Comparison of ENCODE assay signal across 8 mouse cellular contexts in genomic region chr12:107952318-107952724, GRCm38 (mm10). TPM values are rescaled to one million over a fixed set of nuclear protein-coding genes. Genes with fewer than 3 reads are reported as not detected.
DNase-seq lines count a peak whose midpoint lies in the region; ATAC-seq lines count a peak whose summit lies in the region.

No protein-coding gene starts in this region.

- WGBS in kidney, embryonic 14.5 days, result 35% methylated on average over 20 of the region's 20 CpGs
- 36% methylated on average over 20 of the region's 20 CpGs for WGBS in embryonic facial prominence, embryonic 11.5 days
- WGBS in hindbrain, embryonic 14.5 days, result 28% methylated on average over 20 of the region's 20 CpGs
- 25% methylated on average over 20 of the region's 20 CpGs for WGBS in midbrain, embryonic 16.5 days
- 77% methylated on average over 20 of the region's 20 CpGs for WGBS in liver, embryonic 12.5 days (ENCODE audit: insufficient replicate concordance)

- H3K4me2 ChIP-seq in kidney, embryonic 14.5 days (replicated peaks; ENCODE audit: low read depth, low read length), result peak overlapping the region; percentile 21
- peak overlapping the region; percentile 13; the same call in 1 of the 2 replicates for H3K4me2 ChIP-seq in embryonic facial prominence, embryonic 11.5 days (ENCODE audit: low read depth, low read length)
- H3K4me2 ChIP-seq in hindbrain, embryonic 14.5 days (replicated peaks), result peak overlapping the region; percentile 42
- H3K4me2 ChIP-seq in midbrain, embryonic 16.5 days (ENCODE audit: low read length), result peak overlapping the region; percentile 42
- no peak overlapping the region for H3K4me2 ChIP-seq in liver, embryonic 12.5 days

- no peak overlapping the region; the same call in 1 of the 2 replicates for H3K4me3 ChIP-seq in kidney, embryonic 14.5 days (ENCODE audit: low read length)
- no peak overlapping the region for H3K4me3 ChIP-seq in embryonic facial prominence, embryonic 11.5 days (ENCODE audit: low read depth, low read length)
- peak overlapping the region; percentile 12 for H3K4me3 ChIP-seq in hindbrain, embryonic 14.5 days (replicated peaks; ENCODE audit: low read length)
- peak overlapping the region; percentile 22 for H3K4me3 ChIP-seq in midbrain, embryonic 16.5 days (ENCODE audit: low read depth, low read length)
- no peak overlapping the region for H3K4me3 ChIP-seq in liver, embryonic 12.5 days

- H3K27me3 ChIP-seq in kidney, embryonic 14.5 days (ENCODE audit: control insufficient read depth, insufficient read depth, low read length), result no peaks in the 10 kb centered on the region
- H3K27me3 ChIP-seq in embryonic facial prominence, embryonic 11.5 days (ENCODE audit: control insufficient read depth, insufficient read depth, low read length), result no peaks in the 10 kb centered on the region
- no peaks in the 10 kb centered on the region for H3K27me3 ChIP-seq in hindbrain, embryonic 14.5 days (ENCODE audit: control insufficient read depth, insufficient read depth, low read length)
- no peaks in the 10 kb centered on the region for H3K27me3 ChIP-seq in midbrain, embryonic 16.5 days (ENCODE audit: control insufficient read depth, insufficient read depth, low read depth, low read length)
- H3K27me3 ChIP-seq in liver, embryonic 12.5 days (replicated peaks), result no peaks in the 10 kb centered on the region; the same call in 1 of the 2 replicates

- no peak for DNase-seq in kidney, adult 8-10 months
- peak; percentile 72 for DNase-seq in embryonic facial prominence, embryonic 11.5 days (ENCODE audit: low spot score)
- peak; percentile 76 for DNase-seq in hindbrain, embryonic 14.5 days (ENCODE audit: low spot score)
- no peak for DNase-seq in urinary bladder, adult 2 months (ENCODE audit: low spot score)

- H3K9ac ChIP-seq in kidney, embryonic 14.5 days (ENCODE audit: low read depth, low read length), result no peak overlapping the region
- no peak overlapping the region for H3K9ac ChIP-seq in embryonic facial prominence, embryonic 11.5 days (replicated peaks; ENCODE audit: low read length)
- H3K9ac ChIP-seq in hindbrain, embryonic 14.5 days, result peak overlapping the region; percentile 44
- peak overlapping the region; percentile 1; the same call in 1 of the 2 replicates for H3K9ac ChIP-seq in midbrain, embryonic 16.5 days (ENCODE audit: low read depth, low read length)
- H3K9ac ChIP-seq in liver, embryonic 12.5 days, result no peak overlapping the region

- peaks cover 23% of the 10 kb centered on the region for H3K4me1 ChIP-seq in kidney, embryonic 14.5 days (ENCODE audit: control insufficient read depth, insufficient read depth, low read length)
- peaks cover 7% of the 10 kb centered on the region; the same call in 1 of the 2 replicates for H3K4me1 ChIP-seq in embryonic facial prominence, embryonic 11.5 days (ENCODE audit: control insufficient read depth, insufficient read depth, low read length)
- peaks cover 41% of the 10 kb centered on the region for H3K4me1 ChIP-seq in hindbrain, embryonic 14.5 days (replicated peaks; ENCODE audit: control insufficient read depth, insufficient read depth, low read length)
- H3K4me1 ChIP-seq in midbrain, embryonic 16.5 days (ENCODE audit: control insufficient read depth, insufficient read depth, low read length), result peaks cover 24% of the 10 kb centered on the region
- H3K4me1 ChIP-seq in liver, embryonic 12.5 days, result no peaks in the 10 kb centered on the region

- no peak for ATAC-seq in kidney, embryonic 14.5 days (ENCODE audit: low FRiP score, low TSS enrichment)
- ATAC-seq in embryonic facial prominence, embryonic 11.5 days (replicated peaks; ENCODE audit: insufficient number of reproducible peaks, low FRiP score, low TSS enrichment, low read depth), result no peak; the same call in 1 of the 2 replicates
- no peak for ATAC-seq in hindbrain, embryonic 14.5 days (ENCODE audit: low FRiP score)
- ATAC-seq in midbrain, embryonic 16.5 days, result peak; percentile 55
- ATAC-seq in liver, embryonic 12.5 days, result no peak
- no peak for ATAC-seq in erythroblast, adult 5-6 weeks (replicated peaks; ENCODE audit: low FRiP score, poor library complexity, severe bottlenecking)

- no peak overlapping the region; the same call in 1 of the 2 replicates for H3K27ac ChIP-seq in kidney, embryonic 14.5 days (ENCODE audit: low read depth, low read length)
- 0 out of 2 replicates have a peak overlapping the region, but pooled peaks have one; percentile 16 for H3K27ac ChIP-seq in embryonic facial prominence, embryonic 11.5 days (replicated peaks; ENCODE audit: low read depth, low read length)
- H3K27ac ChIP-seq in hindbrain, embryonic 14.5 days, result peak overlapping the region; percentile 60
- H3K27ac ChIP-seq in midbrain, embryonic 16.5 days (ENCODE audit: low read length), result peak overlapping the region; percentile 35; the same call in 1 of the 2 replicates
- no peak overlapping the region for H3K27ac ChIP-seq in liver, embryonic 12.5 days

- no peaks in the 10 kb centered on the region for H3K9me3 ChIP-seq in kidney, embryonic 14.5 days (ENCODE audit: control insufficient read depth, low read length)
- no peaks in the 10 kb centered on the region for H3K9me3 ChIP-seq in embryonic facial prominence, embryonic 11.5 days (replicated peaks; ENCODE audit: control insufficient read depth, low read length)
- no peaks in the 10 kb centered on the region for H3K9me3 ChIP-seq in hindbrain, embryonic 14.5 days (ENCODE audit: control insufficient read depth, low read length)
- no peaks in the 10 kb centered on the region for H3K9me3 ChIP-seq in midbrain, embryonic 16.5 days (replicated peaks; ENCODE audit: control insufficient read depth, low read length, poor library complexity, severe bottlenecking)
- H3K9me3 ChIP-seq in liver, embryonic 12.5 days (replicated peaks), result no peaks in the 10 kb centered on the region

- no peaks in the 10 kb centered on the region for H3K36me3 ChIP-seq in kidney, embryonic 14.5 days (ENCODE audit: control insufficient read depth, insufficient read depth, low read length)
- H3K36me3 ChIP-seq in embryonic facial prominence, embryonic 11.5 days (replicated peaks; ENCODE audit: control insufficient read depth, insufficient read depth, low read depth, low read length), result no peaks in the 10 kb centered on the region
- no peaks in the 10 kb centered on the region for H3K36me3 ChIP-seq in hindbrain, embryonic 14.5 days (replicated peaks; ENCODE audit: control insufficient read depth, insufficient read depth)
- H3K36me3 ChIP-seq in midbrain, embryonic 16.5 days (ENCODE audit: control insufficient read depth, insufficient read depth, low read length), result no peaks in the 10 kb centered on the region
- H3K36me3 ChIP-seq in liver, embryonic 12.5 days, result no peaks in the 10 kb centered on the region

RNA-seq across cellular contexts. Expression of gene Bcl11b, which starts 51.1 kb away (rescaled TPM):
- 3.5 and 5.3 TPM in 2 replicates for polyA plus RNA-seq in kidney, embryonic 14.5 days (2014; fragmentation: Nextera tagmentation; extraction: Ambion mirVana)
- polyA plus RNA-seq in embryonic facial prominence, embryonic 11.5 days (2014; fragmentation: Nextera tagmentation; extraction: Ambion mirVana), result 14.8 and 15.5 TPM in 2 replicates
- polyA plus RNA-seq in hindbrain, embryonic 14.5 days (2014; fragmentation: Nextera tagmentation; extraction: Ambion mirVana), result 29.6 and 30.7 TPM in 2 replicates
- 22.6 and 23.9 TPM in 2 replicates for polyA plus RNA-seq in midbrain, embryonic 16.5 days (2015; fragmentation: Nextera tagmentation; extraction: Ambion mirVana)
- 0.30 and 0.31 TPM in 2 replicates for polyA plus RNA-seq in liver, embryonic 12.5 days (2016; fragmentation: Nextera tagmentation; extraction: Ambion mirVana)
- total RNA-seq in erythroblast, adult 5-6 weeks (2015; ENCODE audit: low replicate concordance), result 0.21 TPM in 1 of 2 replicates, not detected in the other
- 0.28 TPM in 1 of 2 replicates, not detected in the other for total RNA-seq in erythroblast, adult 5-6 weeks (2017; ENCODE audit: low replicate concordance)
- 0.44 and 0.77 TPM in 2 replicates for polyA plus RNA-seq in urinary bladder, adult 2 months (2012; rRNA removed)

Comparison
In these comparisons a context has a peak if more than half of its experiments do, and no peak if none do; other contexts are left out.
1. H3K27ac ChIP-seq: peak in embryonic facial prominence, embryonic 11.5 days (single experiment), hindbrain, embryonic 14.5 days (single experiment) and midbrain, embryonic 16.5 days (single experiment); none in kidney, embryonic 14.5 days (single experiment) and liver, embryonic 12.5 days (single experiment).
2. H3K4me3 ChIP-seq: peak in hindbrain, embryonic 14.5 days (single experiment) and midbrain, embryonic 16.5 days (single experiment); none in kidney, embryonic 14.5 days (single experiment), embryonic facial prominence, embryonic 11.5 days (single experiment) and liver, embryonic 12.5 days (single experiment).
3. H3K9ac ChIP-seq: peak in hindbrain, embryonic 14.5 days (single experiment) and midbrain, embryonic 16.5 days (single experiment); none in kidney, embryonic 14.5 days (single experiment), embryonic facial prominence, embryonic 11.5 days (single experiment) and liver, embryonic 12.5 days (single experiment).
4. DNase-seq: peak in embryonic facial prominence, embryonic 11.5 days (single experiment) and hindbrain, embryonic 14.5 days (single experiment); none in kidney, adult 8-10 months (0 of 2) and urinary bladder, adult 2 months (single experiment).